Mouse (Mus musculus) intestine, postnatal 0 days (tissue): ENCODE measurements around the gene Dph2. TPM values are rescaled to one million over a fixed set of nuclear protein-coding genes. Genes with fewer than 3 reads are reported as not detected.

Experiments used
- ATAC-seq: fragments of 200-750 bp; cut with Nextera tagmentation; 2 replicates; pipeline ENCODE4 v1.8.0; 2017; ENCODE audit warnings: mild to moderate bottlenecking, moderate TSS enrichment, moderate library complexity
- H3K27ac ChIP-seq: fragments of 300-500 bp; sonication (generic); 2 replicates; pipeline ENCODE4 v1.5.1; 2014; ENCODE audit warnings: mild to moderate bottlenecking, low read depth, low read length, moderate library complexity
- H3K27me3 ChIP-seq: fragments of 300-500 bp; sonication (generic); replicated peaks from 2 replicates; pipeline ENCODE4 v1.6.1; 2014; ENCODE audit warnings: low read length, mixed read lengths; ENCODE audit not compliant: control insufficient read depth, insufficient read depth
- H3K36me3 ChIP-seq: fragments of 300-500 bp; sonication (generic); 2 replicates; pipeline ENCODE4 v1.6.1; 2014; ENCODE audit warnings: mild to moderate bottlenecking, moderate library complexity; ENCODE audit not compliant: control insufficient read depth, insufficient read depth
- H3K4me1 ChIP-seq: fragments of 300-500 bp; sonication (generic); replicated peaks from 2 replicates; pipeline ENCODE4 v1.6.1; 2014; ENCODE audit warnings: antibody characterized with exemption, low read length, mixed read lengths; ENCODE audit not compliant: control insufficient read depth, insufficient read depth
- H3K4me2 ChIP-seq: fragments of 300-500 bp; sonication (generic); replicated peaks from 2 replicates; pipeline ENCODE4 v1.6.1; 2014; ENCODE audit warnings: low read depth, mild to moderate bottlenecking, moderate library complexity
- H3K4me3 ChIP-seq: fragments of 300-500 bp; sonication (generic); 2 replicates; pipeline ENCODE4 v1.5.1; 2014; ENCODE audit warnings: low read depth, low read length
- H3K9ac ChIP-seq: fragments of 300-500 bp; sonication (generic); 2 replicates; pipeline ENCODE4 v1.6.1; 2014; ENCODE audit warnings: mild to moderate bottlenecking, low read depth, low read length
- H3K9me3 ChIP-seq: fragments of 300-500 bp; sonication (generic); 2 replicates; pipeline ENCODE4 v1.6.1; 2016; ENCODE audit warnings: mixed run types; ENCODE audit not compliant: control insufficient read depth
- CTCF ChIP-seq: sonication (generic); IDR thresholded peaks from 2 replicates; pipeline ENCODE4 v1.5.1; 2016; ENCODE audit warnings: low read depth, mild to moderate bottlenecking, control low read depth, antibody characterized with exemption, moderate library complexity
- WGBS: fragments of 180-500 bp; shearing (Covaris S2); extraction: QIAGEN DNeasy Blood & Tissue Kit; methylation state at CpG from one replicate; pipeline ENCODE4 v1.1.7; 2014; 5-methylcytosine and 5-hydroxymethylcytosine counted together
- polyA plus RNA-seq: library from polyadenylated mRNA; unstranded; fragments of >200 nt; fragmentation: Nextera tagmentation; extraction: Ambion mirVana; gene quantifications from 2 replicates; pipeline ENCODE4 v1.2.1, GENCODE M21; 2015

The Dph2 gene
- polyA plus RNA-seq, 1 experiment from 2014 or later: 5.5 TPM

DNA sequence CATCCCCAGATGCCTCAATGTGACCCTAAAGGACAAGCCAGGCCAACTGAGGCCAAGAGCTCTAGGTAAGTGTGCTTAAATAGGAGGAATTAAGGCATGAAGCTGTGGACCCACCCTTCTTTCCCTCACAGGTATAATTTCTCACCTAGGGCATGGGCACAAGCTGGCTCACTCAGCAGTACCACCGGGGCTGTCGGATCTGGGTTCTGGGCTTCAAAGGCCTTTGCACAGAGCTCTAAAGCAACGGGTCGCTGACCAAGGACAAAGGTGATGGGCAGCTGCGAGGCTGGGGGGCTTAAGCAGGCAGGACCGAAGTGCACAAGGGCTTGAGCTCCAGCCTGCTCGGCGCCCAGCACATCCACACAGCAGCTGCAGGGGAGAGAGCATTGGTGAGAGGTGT lies 1.1 kb downstream of the Dph2 start:
- Histone ChIP-seq H3K36me3 (peaks cover 8% of the 10 kb centered on the region; the same call in 1 of the 2 replicates), H3K27ac (no peak overlapping the region), H3K9ac (no peak overlapping the region), H3K4me3 (no peak overlapping the region), H3K9me3 (no peaks in the 10 kb centered on the region), H3K4me2 (no peak overlapping the region; the same call in 1 of the 2 replicates), H3K4me1 (0 out of 2 replicates have a peak, but pooled peaks cover 6% of the 10 kb centered on the region), H3K27me3 (no peaks in the 10 kb centered on the region)
- 91% methylated on average over 8 of the region's 8 CpGs for WGBS
- no peak for ATAC-seq
- TF ChIP-seq CTCF: no peak

DNA sequence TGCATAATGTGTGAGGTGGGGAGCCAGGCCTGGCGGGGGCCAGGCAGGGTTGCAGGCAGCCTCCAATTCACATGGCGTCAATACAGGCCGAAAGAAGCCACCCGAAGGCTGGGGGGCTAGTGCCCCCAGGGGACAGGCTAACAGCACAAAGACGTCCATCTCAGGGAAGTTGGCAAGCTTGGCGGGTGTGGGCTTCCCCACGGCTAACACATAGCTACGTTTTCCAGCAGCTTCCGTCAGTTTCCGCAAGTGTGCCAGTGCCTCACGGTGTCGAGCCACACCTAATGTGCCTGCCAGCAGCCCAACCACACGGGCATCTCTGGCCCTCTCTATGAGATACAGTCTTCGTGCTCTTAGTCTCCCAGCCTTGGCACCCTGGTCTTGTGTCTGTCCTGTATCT lies 1.8 kb downstream of the Dph2 start:
- WGBS: 92% methylated on average over 14 of the region's 14 CpGs
- Histone ChIP-seq H3K36me3 (peaks cover 15% of the 10 kb centered on the region; the same call in 1 of the 2 replicates), H3K9ac (no peak overlapping the region), H3K4me1 (0 out of 2 replicates have a peak, but pooled peaks cover 6% of the 10 kb centered on the region), H3K27ac (no peak overlapping the region), H3K9me3 (no peaks in the 10 kb centered on the region), H3K4me2 (no peak overlapping the region), H3K27me3 (no peaks in the 10 kb centered on the region), H3K4me3 (no peak overlapping the region)
- TF ChIP-seq CTCF: no peak
- ATAC-seq: no peak

DNA sequence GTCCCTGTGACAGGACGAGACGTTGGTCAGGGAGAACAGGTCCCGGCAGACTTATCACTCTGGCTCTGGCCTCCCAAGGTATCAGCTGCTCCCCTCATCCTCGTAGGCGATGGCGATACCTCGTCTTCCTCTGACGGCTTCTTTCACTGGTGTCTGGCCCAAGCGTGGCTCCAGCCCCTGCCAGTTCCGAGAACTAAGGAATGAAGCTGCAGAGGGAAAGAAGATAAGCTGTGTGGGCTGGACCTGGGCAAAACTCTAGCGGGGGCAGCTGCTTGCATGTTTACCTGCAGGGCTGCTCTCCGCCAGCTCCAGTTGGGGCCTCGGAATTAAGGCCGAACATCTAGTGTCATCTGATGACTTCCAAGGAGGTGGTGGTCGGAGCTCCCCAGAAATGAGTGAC lies 2.4 kb downstream of the Dph2 start:
- Histone ChIP-seq H3K4me3 (no peak overlapping the region), H3K4me1 (0 out of 2 replicates have a peak, but pooled peaks cover 6% of the 10 kb centered on the region), H3K9me3 (no peaks in the 10 kb centered on the region), H3K27me3 (no peaks in the 10 kb centered on the region), H3K27ac (no peak overlapping the region), H3K9ac (no peak overlapping the region), H3K4me2 (no peak overlapping the region), H3K36me3 (peaks cover 21% of the 10 kb centered on the region)
- ATAC-seq: no peak
- WGBS: 90% methylated on average over 15 of the region's 15 CpGs
- no peak for TF ChIP-seq CTCF

DNA sequence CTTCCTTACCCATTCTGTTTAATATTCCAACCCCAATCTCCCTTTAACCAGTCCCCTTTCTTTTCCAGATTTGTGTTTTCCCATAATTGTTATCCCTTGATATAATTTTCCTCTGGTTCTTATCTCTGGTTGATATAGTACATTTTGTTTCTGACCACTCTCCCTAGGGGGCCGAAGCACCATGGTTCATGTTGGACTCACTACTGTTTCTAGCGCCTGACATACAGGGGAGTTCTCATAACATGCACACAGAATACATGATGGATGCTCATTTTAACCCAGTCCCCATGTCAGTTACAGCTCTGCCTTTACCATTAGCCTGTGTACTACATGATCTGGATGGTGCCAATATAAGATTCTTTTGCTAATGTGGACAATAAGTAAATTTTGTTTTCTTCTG lies 3.9 kb downstream of the Dph2 start:
- Histone ChIP-seq H3K9me3 (no peaks in the 10 kb centered on the region), H3K27ac (no peak overlapping the region), H3K36me3 (peaks cover 26% of the 10 kb centered on the region), H3K9ac (no peak overlapping the region), H3K27me3 (no peaks in the 10 kb centered on the region), H3K4me3 (no peak overlapping the region), H3K4me1 (0 out of 2 replicates have a peak, but pooled peaks cover 6% of the 10 kb centered on the region), H3K4me2 (no peak overlapping the region)
- no peak for TF ChIP-seq CTCF
- 67% methylated on average over 2 of the region's 2 CpGs for WGBS
- ATAC-seq: no peak

DNA sequence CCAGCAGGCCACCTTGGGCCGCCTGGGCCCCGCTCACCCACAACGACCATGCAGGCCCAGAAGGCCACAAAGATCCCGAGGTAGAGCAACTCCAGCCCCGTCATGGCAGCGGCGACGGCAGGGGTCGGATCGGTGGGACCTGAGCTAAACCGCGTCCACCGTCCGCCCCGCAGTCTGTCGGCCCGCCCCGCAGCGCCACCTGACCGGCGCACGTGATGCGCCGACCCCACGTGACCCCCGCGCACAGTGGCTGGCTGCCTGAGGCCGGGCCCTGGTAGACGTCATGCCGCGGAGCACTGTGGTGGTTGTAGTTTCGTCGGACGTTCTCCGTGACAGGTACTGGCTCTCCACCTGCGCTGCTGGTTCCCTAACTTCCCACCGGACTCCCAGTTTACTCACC lies 4.7 kb downstream of the Dph2 start, which contains the start of gene Atp6v0b:
Gene Atp6v0b (minus strand): TSS at position 201 of the 400 bp plus-strand sequence.
- H3K4me2 ChIP-seq: peak within 1 kb of the TSS; percentile 98
- under 1% methylated on average over 37 of the region's 37 CpGs for WGBS
- peak; percentile 86 for ATAC-seq
- peak within 1 kb of the TSS; percentile 68 for H3K27ac ChIP-seq
- peaks cover 26% of the 10 kb centered on the region for H3K36me3 ChIP-seq
- no peaks in the 10 kb centered on the region for H3K9me3 ChIP-seq
- peak within 1 kb of the TSS; percentile 89 for H3K9ac ChIP-seq
- 0 out of 2 replicates have a peak, but pooled peaks cover 6% of the 10 kb centered on the region for H3K4me1 ChIP-seq
- peak within 1 kb of the TSS; percentile 98 for H3K4me3 ChIP-seq
- no peak for TF ChIP-seq CTCF
- H3K27me3 ChIP-seq: no peaks in the 10 kb centered on the region

DNA sequence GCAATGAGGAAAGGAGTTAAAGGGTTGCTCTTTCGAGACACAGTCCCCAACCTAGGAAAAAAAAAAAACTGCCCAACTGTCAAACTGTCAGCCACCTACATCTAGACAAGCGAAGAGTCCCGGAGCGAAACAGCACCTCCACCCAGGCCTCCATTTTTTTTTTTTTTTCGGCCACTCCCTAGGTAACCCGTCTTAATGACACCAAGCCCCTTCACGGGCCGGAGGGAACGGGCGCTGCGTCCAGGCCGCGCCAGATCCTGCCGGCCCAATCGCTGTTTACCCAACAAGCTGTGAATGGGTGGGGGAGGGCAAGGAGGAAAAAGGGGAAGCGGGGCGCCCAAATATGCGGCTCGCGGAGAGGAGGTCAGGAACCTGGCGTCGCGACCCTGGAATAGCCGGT lies 5.2 kb downstream of the Dph2 start:
- Histone ChIP-seq H3K27me3 (no peaks in the 10 kb centered on the region), H3K27ac (peak overlapping the region; percentile 68), H3K36me3 (peaks cover 26% of the 10 kb centered on the region), H3K4me2 (peak overlapping the region; percentile 98), H3K4me1 (0 out of 2 replicates have a peak, but pooled peaks cover 6% of the 10 kb centered on the region), H3K4me3 (peak overlapping the region; percentile 98), H3K9ac (peak overlapping the region; percentile 89), H3K9me3 (no peaks in the 10 kb centered on the region)
- no peak for TF ChIP-seq CTCF
- ATAC-seq: peak; percentile 5; the same call in 1 of the 2 replicates
- WGBS: 1% methylated on average over 24 of the region's 24 CpGs
